Mouse (Mus musculus): Measurements from ENCODE around the gene Ppcdc.

The Ppcdc gene

DNA sequence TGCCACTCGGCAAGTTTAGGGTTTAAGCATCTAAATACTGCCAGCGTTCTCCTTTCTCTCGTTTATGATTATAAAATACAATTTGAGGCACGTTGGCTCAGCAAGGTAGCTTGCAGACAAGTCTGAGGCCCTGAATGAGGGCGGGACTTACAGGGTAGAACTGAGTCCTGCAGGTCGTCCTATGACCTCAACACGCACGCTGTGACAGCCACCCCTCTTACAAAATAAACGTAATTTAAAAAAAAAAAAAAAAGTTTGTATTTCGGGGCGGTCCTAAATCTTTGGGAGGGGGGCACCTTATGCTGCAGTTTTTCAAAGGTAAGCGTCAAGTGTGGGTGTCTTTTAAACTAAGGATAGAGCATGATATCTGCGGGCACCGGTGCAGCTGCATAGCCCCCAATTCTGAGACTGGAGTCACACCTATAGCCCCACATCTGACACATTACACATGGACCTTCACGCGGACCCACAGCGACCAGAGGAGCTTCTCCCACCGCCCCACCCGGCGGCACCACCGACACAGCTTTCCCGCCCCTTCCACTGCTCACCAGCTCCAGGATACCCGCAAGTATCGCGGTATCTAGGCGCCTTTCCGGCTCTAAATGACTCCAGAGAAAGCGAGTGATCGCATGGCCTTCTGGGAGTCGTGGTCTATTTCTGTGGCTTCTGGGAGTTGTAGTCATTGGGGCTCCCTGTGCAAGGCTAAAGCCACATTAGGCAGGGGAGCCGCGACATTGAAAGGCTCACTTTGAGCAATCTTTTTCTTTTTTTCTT lies at the start of gene Ppcdc:
TSS of gene Ppcdc (minus strand) at position 603 of the 774 bp plus-strand sequence.
- peak; percentile 87 to 93 for DNase-seq (ENCODE audit: low spot score in 2 of 2)

GRCm38 (mm10) chr9:57487807-57488206 lies 47.9 kb upstream of the Ppcdc start:
- DNase-seq (ENCODE audit: low spot score in 2 of 2) = no peak

- DNase-seq (ENCODE audit: low spot score in 2 of 2) = peak; percentile 78 to 91
Measured at GRCm38 (mm10) chr9:57485774-57486173, 45.9 kb upstream of the Ppcdc start.

DNA sequence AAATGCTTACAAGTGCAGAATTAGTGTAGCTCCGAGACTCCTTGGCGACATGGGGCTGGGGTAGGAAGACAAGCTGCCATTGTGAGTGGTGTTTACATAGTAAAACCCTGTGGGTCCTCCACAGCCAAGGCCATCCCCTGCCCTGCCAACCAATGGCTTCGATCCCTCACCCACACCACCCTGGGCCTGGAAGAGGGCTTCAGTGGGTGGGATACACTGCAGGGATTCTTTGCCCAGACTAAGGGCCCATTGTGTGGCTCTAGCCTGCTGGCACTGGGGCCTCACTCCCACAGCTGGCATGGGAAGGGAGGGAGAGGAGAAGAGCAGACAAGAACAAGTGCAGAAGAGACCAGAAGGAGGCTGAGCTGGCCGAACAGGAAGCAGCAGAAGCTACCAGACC lies 29.0 kb upstream of the Ppcdc start:
- no peak for DNase-seq (ENCODE audit: low spot score in 2 of 2)

DNA sequence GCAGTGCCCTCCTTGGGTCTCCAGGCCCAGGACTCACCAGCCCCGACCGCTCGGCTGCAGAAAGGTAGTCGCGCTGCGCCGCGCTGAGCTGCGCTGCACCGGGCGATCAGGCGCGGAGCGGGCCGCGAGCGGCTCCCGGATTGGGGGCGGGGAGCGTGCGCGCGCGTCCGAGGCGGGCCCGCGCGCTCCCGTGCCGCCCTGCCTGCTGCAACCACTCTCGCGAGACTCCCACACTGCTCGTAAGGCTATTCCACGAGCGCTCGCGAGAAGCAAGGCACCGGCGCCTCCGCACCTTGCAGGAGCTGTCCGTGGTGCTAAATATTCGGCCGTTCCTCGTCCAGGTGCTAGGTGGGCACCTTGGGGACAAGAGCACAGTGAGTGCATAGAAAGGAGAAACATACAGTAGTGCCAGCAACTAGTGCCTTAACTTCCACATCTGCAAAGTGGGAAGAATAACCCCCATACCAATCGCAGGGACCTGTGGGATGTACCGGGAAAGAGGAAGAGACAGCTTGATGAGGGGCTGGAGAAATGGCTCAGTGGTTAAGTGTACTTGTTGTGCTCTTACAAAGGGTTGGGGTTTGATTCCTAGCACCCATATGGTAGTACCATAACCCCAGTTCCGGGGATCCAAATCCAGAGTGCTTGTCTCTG lies 28.1 kb upstream of the Ppcdc start, which contains the start of gene Scamp5:
TSS of gene Scamp5 (minus strand) at position 165 of the 654 bp plus-strand sequence.
- DNase-seq (ENCODE audit: low spot score in 2 of 2) = peak; percentile 75 to 91

DNA sequence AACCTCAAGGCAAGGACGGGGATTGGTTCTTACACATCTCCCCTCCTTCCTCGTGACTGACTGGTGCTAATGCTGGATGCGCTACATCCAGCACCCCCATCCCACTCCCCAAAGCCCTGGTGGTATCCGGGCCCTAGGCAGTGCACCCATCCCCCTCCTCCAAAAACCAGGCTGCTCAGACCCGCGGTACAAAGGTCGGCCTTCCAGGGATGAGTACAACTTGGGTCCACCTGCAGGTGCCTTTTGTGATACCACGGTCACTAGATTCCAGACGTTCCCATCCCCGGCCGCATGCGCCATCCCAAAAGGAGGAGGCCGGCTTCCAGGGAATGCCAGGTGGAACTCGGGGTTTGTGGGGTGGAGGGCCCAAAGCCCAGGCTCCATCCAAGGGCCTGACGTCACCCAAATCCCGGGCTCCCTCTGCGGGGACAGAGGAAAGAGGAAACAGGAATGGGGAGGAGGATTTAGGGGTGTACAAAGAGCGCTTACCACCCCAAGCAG lies 27.4 kb upstream of the Ppcdc start:
- no peak for DNase-seq (ENCODE audit: low spot score in 2 of 2)

DNA sequence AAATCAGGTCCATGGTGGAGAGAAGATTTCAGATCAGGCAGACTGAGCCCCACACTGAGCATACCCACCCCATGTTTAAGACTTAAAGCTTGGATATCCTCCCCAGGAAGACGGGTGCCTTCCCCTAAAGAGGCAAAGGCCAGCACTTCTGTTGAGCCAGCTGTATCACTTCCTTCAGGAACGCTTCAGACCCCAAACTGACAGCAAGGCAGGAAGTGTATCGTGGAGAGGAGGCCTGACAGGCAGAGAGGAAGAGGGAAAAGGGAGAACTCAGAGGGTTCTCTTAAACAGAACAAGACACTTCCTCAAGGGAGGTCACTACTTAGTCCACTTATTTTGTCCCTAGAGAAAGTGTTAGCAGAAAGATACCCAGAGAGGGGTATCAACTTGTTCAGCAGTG lies 26.2 kb upstream of the Ppcdc start:
- no peak for DNase-seq (ENCODE audit: low spot score in 2 of 2)

DNA sequence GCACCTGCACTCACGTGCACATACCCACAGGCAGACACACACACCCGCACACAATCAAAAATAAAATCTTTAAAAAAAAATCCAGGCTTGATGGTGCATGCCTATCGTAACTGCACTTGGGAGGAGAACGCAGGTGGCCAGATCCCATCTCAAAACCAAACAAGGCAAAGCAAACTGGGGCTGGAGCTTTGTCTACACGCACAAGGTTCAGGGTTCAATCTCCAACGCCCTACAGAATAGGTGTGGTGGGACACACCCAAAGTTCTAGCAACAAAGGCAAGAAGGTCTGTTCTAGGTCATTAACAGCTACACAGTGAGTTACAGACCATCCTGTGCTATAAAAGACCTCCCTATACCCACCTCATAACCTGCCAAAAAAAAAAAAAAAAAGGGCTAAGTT lies 22.9 kb upstream of the Ppcdc start:
- DNase-seq (ENCODE audit: low spot score in 2 of 2) = no peak

GRCm38 (mm10) chr9:57459707-57460106 lies 19.8 kb upstream of the Ppcdc start:
- no peak for DNase-seq (ENCODE audit: low spot score in 2 of 2)

- DNase-seq (ENCODE audit: low spot score in 2 of 2) = no peak
Measured at GRCm38 (mm10) chr9:57453516-57453915, 13.6 kb upstream of the Ppcdc start.

- no peak for DNase-seq (ENCODE audit: low spot score in 2 of 2)
Measured at GRCm38 (mm10) chr9:57452624-57453462, 12.9 kb upstream of the Ppcdc start.

DNA sequence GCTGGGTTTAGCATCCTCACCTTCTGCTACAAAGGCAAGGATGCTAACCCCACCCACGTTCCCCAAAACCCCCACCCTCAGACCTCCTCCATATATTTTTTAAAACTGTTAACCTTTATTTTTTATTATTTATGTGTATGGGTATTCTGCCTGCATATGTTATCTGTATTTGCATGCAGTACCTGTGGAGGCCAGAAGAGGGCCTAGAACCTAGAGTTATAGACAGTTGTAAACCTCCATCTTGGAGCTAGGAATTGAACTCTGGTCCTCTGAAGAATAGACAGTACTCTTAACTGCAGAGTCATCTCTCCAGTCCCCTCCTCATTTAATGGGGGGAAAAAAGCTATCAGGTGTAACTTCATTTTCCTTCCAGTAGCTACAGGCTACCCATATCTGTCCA lies 9.8 kb upstream of the Ppcdc start:
- no peak for DNase-seq (ENCODE audit: low spot score in 2 of 2)

GRCm38 (mm10) chr9:57440620-57441019 lies 696 bp upstream of the Ppcdc start:
- DNase-seq (ENCODE audit: low spot score in 2 of 2) = no peak

DNA sequence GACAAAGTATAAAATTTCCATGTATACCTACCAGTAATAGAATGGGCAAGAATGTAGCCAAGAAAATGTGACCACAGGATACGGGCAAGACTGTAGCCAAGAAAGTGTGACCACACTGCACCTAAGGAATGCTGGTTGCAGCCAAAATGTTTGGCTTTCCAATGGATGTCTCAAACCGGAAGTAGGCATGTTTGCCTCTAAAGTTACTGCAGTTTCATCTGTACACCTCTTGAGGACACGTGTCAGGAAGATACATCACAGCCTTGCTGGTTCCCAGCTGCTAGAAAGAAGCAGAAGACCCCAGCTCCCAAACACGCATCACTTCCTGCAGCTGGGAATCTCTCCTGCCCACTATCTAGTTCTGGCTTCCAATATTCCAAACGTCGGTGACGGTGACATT lies 841 bp downstream of the Ppcdc start:
- no peak for DNase-seq (ENCODE audit: low spot score in 2 of 2)

- no peak for DNase-seq (ENCODE audit: low spot score in 2 of 2)
Measured at GRCm38 (mm10) chr9:57437896-57438614, 1.9 kb downstream of the Ppcdc start.

DNA sequence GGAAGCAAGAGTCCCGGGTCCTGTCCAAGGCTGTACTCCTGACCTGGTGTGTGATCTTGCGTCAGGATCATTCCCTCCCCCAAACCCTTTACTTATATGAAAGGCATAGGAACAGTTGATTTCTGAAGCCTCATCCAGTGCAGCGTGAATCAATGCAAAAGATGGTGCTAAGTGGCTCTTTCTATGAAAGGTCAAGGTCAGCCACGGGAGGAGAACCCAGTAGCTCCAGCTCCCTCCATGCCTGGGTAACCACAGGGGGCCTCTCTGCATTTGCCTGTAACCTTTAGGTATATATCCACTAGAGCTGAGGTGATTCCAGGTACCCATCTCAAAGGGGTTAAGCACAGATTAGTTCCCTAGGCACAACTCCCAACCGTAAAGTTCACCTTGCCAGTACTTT lies 3.8 kb downstream of the Ppcdc start:
- DNase-seq (ENCODE audit: low spot score in 2 of 2) = no peak

- DNase-seq (ENCODE audit: low spot score in 2 of 2) = no peak
Measured at GRCm38 (mm10) chr9:57434405-57435165, 5.3 kb downstream of the Ppcdc start.

DNA sequence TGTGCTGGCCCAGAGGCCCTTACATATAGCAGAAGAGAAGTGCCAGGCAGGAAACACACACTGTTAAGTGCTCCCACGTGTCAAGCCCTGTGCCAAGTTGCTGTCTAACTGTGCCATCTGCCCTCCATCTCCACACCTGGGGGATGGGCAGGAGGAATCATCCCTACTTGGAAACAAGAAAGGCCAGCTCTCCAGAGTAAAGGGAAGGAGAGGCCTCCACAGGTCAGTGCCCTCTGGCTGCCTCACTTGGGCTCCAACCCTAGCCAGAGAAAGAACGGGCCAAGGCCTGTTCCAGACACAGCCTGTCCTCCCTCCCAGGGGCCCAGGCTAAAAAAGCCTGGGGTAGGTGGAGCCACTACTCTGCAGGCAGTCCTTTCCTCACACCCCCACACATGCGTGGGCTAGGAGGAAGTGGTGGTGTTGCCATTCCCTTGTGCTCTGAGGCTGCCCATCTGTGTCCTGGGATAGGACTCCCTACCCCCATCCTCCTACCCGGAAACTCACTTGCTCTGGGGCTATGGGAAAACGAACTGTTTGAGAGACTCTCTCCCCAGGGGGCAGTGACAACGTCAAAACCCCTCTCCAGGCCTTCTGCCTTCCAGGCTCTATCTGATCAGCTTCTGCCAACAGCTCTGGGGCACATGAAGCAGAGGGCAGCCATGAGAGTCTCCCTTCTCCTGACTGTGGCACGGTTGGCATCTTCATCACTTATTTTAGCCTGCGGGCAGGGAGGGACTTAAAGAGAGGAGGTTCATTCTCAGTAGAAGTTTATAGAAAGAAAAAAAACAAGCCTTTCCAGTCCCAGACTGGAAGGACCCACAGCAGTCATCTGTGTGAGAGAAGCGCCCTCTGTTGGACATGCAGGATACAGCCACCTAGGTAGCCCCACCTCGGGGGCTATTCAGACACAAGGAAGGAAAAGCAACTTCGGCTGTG lies 6.6 kb downstream of the Ppcdc start:
- DNase-seq (ENCODE audit: low spot score in 2 of 2) = peak; percentile 81 to 89

GRCm38 (mm10) chr9:57432480-57432879 lies 7.4 kb downstream of the Ppcdc start:
- DNase-seq (ENCODE audit: low spot score in 2 of 2) = no peak

DNA sequence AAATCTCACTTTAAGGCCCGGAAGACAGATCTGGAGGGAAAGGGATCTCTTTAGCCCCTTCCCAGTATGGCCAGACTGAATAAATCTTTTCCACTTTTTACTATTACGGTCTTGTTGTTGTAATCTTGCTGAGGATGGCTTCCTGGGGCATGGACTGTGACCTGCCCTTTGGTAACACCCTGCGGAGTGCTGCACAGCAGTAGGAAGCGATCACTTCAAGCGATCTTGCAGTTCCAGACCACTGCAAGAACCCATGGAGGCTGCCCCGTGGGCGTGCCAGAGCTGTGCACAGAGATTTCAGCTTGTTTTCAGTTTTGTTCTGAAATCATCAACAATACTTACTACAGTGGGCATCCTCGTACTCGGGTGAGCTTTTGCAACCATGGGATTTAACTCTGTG lies 8.7 kb downstream of the Ppcdc start:
- no peak for DNase-seq (ENCODE audit: low spot score in 2 of 2)

Data from spleen, postnatal 4 days (tissue).